Mouse (Mus musculus) limb, embryonic 14.5 days (tissue): ENCODE results near the gene Nop14. TPM values are rescaled to one million over a fixed set of nuclear protein-coding genes. Genes with fewer than 3 reads are reported as not detected.
A peak's percentile ranks its signal among the peaks of the same experiment; 100 is the strongest.

Experiments
- ATAC-seq: fragments of 200-750 bp; cut with Nextera tagmentation; 2 replicates; pipeline ENCODE4 v1.8.0; 2017; ENCODE audit warnings: low read depth, moderate number of reproducible peaks, moderate TSS enrichment; ENCODE audit not compliant: low FRiP score
- DNase-seq: peaks from one replicate; pipeline ENCODE4 v3.0.0-alpha.2; 2015; ENCODE audit warnings: low spot score
- H3K27ac ChIP-seq: fragments of 300-500 bp; sonication (generic); replicated peaks from 2 replicates; pipeline ENCODE4 v1.5.1; 2014; ENCODE audit warnings: low read depth, mild to moderate bottlenecking, low read length, moderate library complexity, mixed read lengths
- H3K27me3 ChIP-seq: fragments of 300-500 bp; sonication (generic); 2 replicates; pipeline ENCODE4 v1.6.1; 2014; ENCODE audit warnings: low read length, mixed read lengths; ENCODE audit not compliant: control insufficient read depth, insufficient read depth
- H3K36me3 ChIP-seq: fragments of 300-500 bp; sonication (generic); 2 replicates; pipeline ENCODE4 v1.6.1; 2014; ENCODE audit warnings: mild to moderate bottlenecking, low read length, moderate library complexity, mixed read lengths; ENCODE audit not compliant: control insufficient read depth, insufficient read depth
- H3K4me1 ChIP-seq: fragments of 300-500 bp; sonication (generic); 2 replicates; pipeline ENCODE4 v1.6.1; 2014; ENCODE audit warnings: antibody characterized with exemption, low read length, mixed read lengths; ENCODE audit not compliant: control insufficient read depth, insufficient read depth
- H3K4me2 ChIP-seq: fragments of 300-500 bp; sonication (generic); replicated peaks from 2 replicates; pipeline ENCODE4 v1.6.1; 2014; ENCODE audit warnings: low read depth, mild to moderate bottlenecking, low read length, moderate library complexity; ENCODE audit not compliant: severe bottlenecking
- H3K4me3 ChIP-seq: fragments of 300-500 bp; sonication (generic); replicated peaks from 2 replicates; pipeline ENCODE4 v1.5.1; 2014; ENCODE audit warnings: low read length
- H3K9ac ChIP-seq: fragments of 300-500 bp; sonication (generic); 2 replicates; pipeline ENCODE4 v1.6.1; 2014; ENCODE audit warnings: mild to moderate bottlenecking, low read depth, low read length, moderate library complexity; ENCODE audit not compliant: severe bottlenecking
- H3K9me3 ChIP-seq: fragments of 300-500 bp; sonication (generic); 2 replicates; pipeline ENCODE4 v1.6.1; 2016; ENCODE audit warnings: low read length; ENCODE audit not compliant: control insufficient read depth
- POLR2A ChIP-seq: fragments of 200-500 bp; IDR thresholded peaks from 2 replicates; pipeline ENCODE4 v1.8.0; 2012; ENCODE audit warnings: inconsistent platforms, mild to moderate bottlenecking, moderate library complexity, borderline replicate concordance; ENCODE audit not compliant: insufficient read depth, insufficient read length; ENCODE audit errors: extremely low read depth
- WGBS: fragments of 180-500 bp; shearing (Covaris S2); extraction: QIAGEN DNeasy Blood & Tissue Kit; methylation state at CpG from one replicate; pipeline ENCODE4 v1.1.7; 2014; 5-methylcytosine and 5-hydroxymethylcytosine counted together
- polyA plus RNA-seq, 2 experiments: library from polyadenylated mRNA; depleted of rRNA in 1 of 2; stranded (reverse) in 1 of 2; unstranded in 1 of 2; fragments of >200 nt; fragmentation: Nextera tagmentation in 1 of 2; extraction: Ambion mirVana in 1 of 2; gene quantifications; 2 replicates each; pipeline versions ENCODE4 v1.2.1 to v1.2.3; 2012 to 2014

Nop14 gene
- polyA plus RNA-seq, 2 experiments: 25.8 to 30.7 TPM

GRCm38 (mm10) chr5:34637591-34638156 lies 22.3 kb downstream of the Nop14 start:
- 84% methylated on average over 7 of the region's 7 CpGs for WGBS
- H3K4me2 ChIP-seq: peak overlapping the region; percentile 66; the same call in 1 of the 2 replicates
- no peak overlapping the region for H3K4me3 ChIP-seq
- 0 out of 2 replicates have a peak overlapping the region, but pooled peaks have one; percentile 12 for H3K9ac ChIP-seq
- H3K9me3 ChIP-seq: no peaks in the 10 kb centered on the region
- peaks cover 6% of the 10 kb centered on the region; the same call in 1 of the 2 replicates for H3K4me1 ChIP-seq
- ATAC-seq (no peak), DNase-seq (no peak)
- TF ChIP-seq POLR2A: no peak
- H3K27ac ChIP-seq: no peak overlapping the region
- peaks cover 73% of the 10 kb centered on the region for H3K36me3 ChIP-seq
- H3K27me3 ChIP-seq: no peaks in the 10 kb centered on the region

GRCm38 (mm10) chr5:34636481-34637287 lies 23.3 kb downstream of the Nop14 start, which contains the start of gene Mfsd10:
Mfsd10 (minus strand) TSS chr5:34637212.
- no peaks in the 10 kb centered on the region for H3K27me3 ChIP-seq
- H3K27ac ChIP-seq: peak within 1 kb of the TSS; percentile 84
- peak; percentile 51; the same call in 1 of the 2 replicates for TF ChIP-seq POLR2A
- peak; percentile 91 for DNase-seq
- peak within 1 kb of the TSS; percentile 66 for H3K4me2 ChIP-seq
- H3K4me1 ChIP-seq: peaks cover 6% of the 10 kb centered on the region; the same call in 1 of the 2 replicates
- peak within 1 kb of the TSS; percentile 62 for H3K9ac ChIP-seq
- under 1% methylated on average over 48 of the region's 48 CpGs for WGBS
- peak within 1 kb of the TSS; percentile 54 for H3K4me3 ChIP-seq
- H3K9me3 ChIP-seq: no peaks in the 10 kb centered on the region
- H3K36me3 ChIP-seq: peaks cover 78% of the 10 kb centered on the region
- peak; percentile 91 for ATAC-seq

GRCm38 (mm10) chr5:34635665-34636192 lies 24.2 kb downstream of the Nop14 start:
- Histone ChIP-seq H3K9ac (peak overlapping the region; percentile 62), H3K27ac (peak overlapping the region; percentile 84; the same call in 1 of the 2 replicates), H3K4me1 (peaks cover 6% of the 10 kb centered on the region; the same call in 1 of the 2 replicates), H3K27me3 (no peaks in the 10 kb centered on the region), H3K4me2 (peak overlapping the region; percentile 66), H3K9me3 (no peaks in the 10 kb centered on the region), H3K36me3 (peaks cover 78% of the 10 kb centered on the region), H3K4me3 (peak overlapping the region; percentile 54)
- no peak for TF ChIP-seq POLR2A
- WGBS: 66% methylated on average over 10 of the region's 10 CpGs
- ATAC-seq (no peak), DNase-seq (no peak)

GRCm38 (mm10) chr5:34634746-34635400 lies 25.1 kb downstream of the Nop14 start:
- H3K4me1 ChIP-seq: peaks cover 6% of the 10 kb centered on the region; the same call in 1 of the 2 replicates
- H3K27ac ChIP-seq: no peak overlapping the region
- no peaks in the 10 kb centered on the region for H3K27me3 ChIP-seq
- H3K9ac ChIP-seq: no peak overlapping the region
- ATAC-seq (no peak), DNase-seq (no peak)
- WGBS: 93% methylated on average over 13 of the region's 13 CpGs
- no peak for TF ChIP-seq POLR2A
- H3K36me3 ChIP-seq: peaks cover 78% of the 10 kb centered on the region
- no peak overlapping the region for H3K4me3 ChIP-seq
- H3K9me3 ChIP-seq: no peaks in the 10 kb centered on the region
- no peak overlapping the region for H3K4me2 ChIP-seq

- no peak overlapping the region for H3K27ac ChIP-seq
- H3K27me3 ChIP-seq: no peaks in the 10 kb centered on the region
- no peak for ATAC-seq
- 56% methylated on average over 4 of the region's 4 CpGs for WGBS
- H3K9me3 ChIP-seq: no peaks in the 10 kb centered on the region
- peaks cover 78% of the 10 kb centered on the region for H3K36me3 ChIP-seq
- H3K9ac ChIP-seq: no peak overlapping the region
- H3K4me2 ChIP-seq: no peak overlapping the region
- no peak for DNase-seq
- H3K4me1 ChIP-seq: peaks cover 6% of the 10 kb centered on the region; the same call in 1 of the 2 replicates
- no peak for TF ChIP-seq POLR2A
- H3K4me3 ChIP-seq: no peak overlapping the region
Observed at GRCm38 (mm10) chr5:34633641-34634040, 26.3 kb downstream of the Nop14 start.
